Mouse (Mus musculus) heart, embryonic 14.5 days (tissue): ENCODE data around the gene Ccin. TPM values are rescaled to one million over a fixed set of nuclear protein-coding genes. Genes with fewer than 3 reads are reported as not detected.

Source experiments
- ATAC-seq: fragments of 200-750 bp; cut with Nextera tagmentation; 2 replicates; pipeline ENCODE4 v1.8.0; 2017; ENCODE audit warnings: low read depth, moderate TSS enrichment; ENCODE audit not compliant: insufficient number of reproducible peaks, insufficient read depth, low FRiP score
- H3K27ac ChIP-seq, 2 experiments: fragments of 200-500 bp in 1 of 2; fragments of 300-500 bp in 1 of 2; sonication (generic) in 1 of 2; replicated peaks in 1 of 2; 2 replicates each; pipeline ENCODE4 v1.5.1; 2012 to 2014; ENCODE audit warnings: low read depth in 2 of 2, low read length in 2 of 2, control low read depth in 1 of 2, mild to moderate bottlenecking in 1 of 2, mixed read lengths in 1 of 2; ENCODE audit not compliant: control insufficient read depth in 1 of 2, insufficient read depth in 1 of 2
- H3K27me3 ChIP-seq: fragments of 300-500 bp; sonication (generic); 2 replicates; pipeline ENCODE4 v1.6.1; 2014; ENCODE audit warnings: mild to moderate bottlenecking, low read length, control low read depth; ENCODE audit not compliant: control insufficient read depth, insufficient read depth
- H3K36me3 ChIP-seq: fragments of 300-500 bp; sonication (generic); 2 replicates; pipeline ENCODE4 v1.6.1; 2014; ENCODE audit warnings: mild to moderate bottlenecking, control low read depth, low read length, mixed read lengths; ENCODE audit not compliant: control insufficient read depth, insufficient read depth
- H3K4me1 ChIP-seq, 2 experiments: fragments of 200-500 bp in 1 of 2; fragments of 300-500 bp in 1 of 2; sonication (generic) in 1 of 2; 2 replicates each; pipeline ENCODE4 v1.6.1; 2012 to 2014; ENCODE audit warnings: low read length in 2 of 2, control low read depth in 1 of 2, mixed read lengths in 1 of 2; ENCODE audit not compliant: control insufficient read depth in 2 of 2, insufficient read depth in 2 of 2
- H3K4me2 ChIP-seq: fragments of 300-500 bp; sonication (generic); 2 replicates; pipeline ENCODE4 v1.6.1; 2014; ENCODE audit warnings: mild to moderate bottlenecking, low read length
- H3K4me3 ChIP-seq, 2 experiments: fragments of 200-500 bp in 1 of 2; fragments of 300-500 bp in 1 of 2; sonication (generic) in 1 of 2; 2 replicates each; pipeline ENCODE4 v1.5.1; 2012 to 2014; ENCODE audit warnings: low read length in 2 of 2, mild to moderate bottlenecking in 2 of 2, control low read depth in 1 of 2, low read depth in 1 of 2, moderate library complexity in 1 of 2; ENCODE audit not compliant: control insufficient read depth in 1 of 2, insufficient read depth in 1 of 2
- H3K9ac ChIP-seq: fragments of 300-500 bp; sonication (generic); 2 replicates; pipeline ENCODE4 v1.6.1; 2014; ENCODE audit warnings: mild to moderate bottlenecking, low read length
- H3K9me3 ChIP-seq: fragments of 300-500 bp; sonication (generic); 2 replicates; pipeline ENCODE4 v1.6.1; 2016; ENCODE audit warnings: low read length, control low read depth; ENCODE audit not compliant: control insufficient read depth
- WGBS: fragments of 180-500 bp; shearing (Covaris S2); extraction: QIAGEN DNeasy Blood & Tissue Kit; methylation state at CpG from one replicate; pipeline ENCODE4 v1.1.7; 2014; 5-methylcytosine and 5-hydroxymethylcytosine counted together
- polyA plus RNA-seq: library from polyadenylated mRNA; unstranded; fragments of >200 nt; fragmentation: Nextera tagmentation; extraction: Ambion mirVana; gene quantifications from 2 replicates; pipeline ENCODE4 v1.2.1, GENCODE M21; 2014

Ccin gene
- polyA plus RNA-seq, 1 experiment from 2014 or later, result not detected

GRCm38 (mm10) chr4:44022766-44023165, 39.5 kb downstream of the Ccin start:
- no peak overlapping the region for H3K4me2 ChIP-seq
- H3K36me3 ChIP-seq, result peaks cover 98% of the 10 kb centered on the region
- ATAC-seq, result no peak
- H3K9ac ChIP-seq, result no peak overlapping the region
- H3K27ac ChIP-seq, result no peak overlapping the region
- no peaks in the 10 kb centered on the region for H3K27me3 ChIP-seq
- peaks cover 2 to 15% of the 10 kb centered on the region in 2 experiments for H3K4me1 ChIP-seq
- 89% methylated on average over 11 of the region's 11 CpGs for WGBS
- no peaks in the 10 kb centered on the region for H3K9me3 ChIP-seq
- no peak overlapping the region for H3K4me3 ChIP-seq

DNA sequence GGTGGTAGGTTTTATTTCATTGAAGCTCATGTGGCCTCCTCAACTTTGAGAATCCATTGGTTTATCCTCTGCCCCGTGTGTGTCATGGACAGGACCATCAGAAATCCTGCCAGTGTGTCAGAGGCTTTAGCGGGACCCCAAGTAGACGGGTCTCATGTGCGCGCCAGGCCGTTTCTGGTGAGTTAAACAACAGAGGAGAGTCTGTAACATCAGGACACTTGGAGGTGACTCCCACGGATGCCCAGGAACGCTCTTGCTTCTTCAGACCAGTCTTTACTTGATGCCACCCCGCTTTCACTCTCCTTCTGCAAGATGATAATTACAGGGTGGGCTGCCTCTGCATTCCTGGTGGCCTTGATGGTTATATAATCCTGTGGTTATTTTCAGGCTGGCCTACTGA, 40.4 kb downstream of the Ccin start:
- peaks cover 94% of the 10 kb centered on the region for H3K36me3 ChIP-seq
- no peak overlapping the region for H3K9ac ChIP-seq
- no peak for ATAC-seq
- 94% methylated on average over 9 of the region's 9 CpGs for WGBS
- no peak overlapping the region for H3K27ac ChIP-seq
- peaks cover 4 to 17% of the 10 kb centered on the region in 2 experiments for H3K4me1 ChIP-seq
- H3K4me3 ChIP-seq, result no peak overlapping the region
- H3K9me3 ChIP-seq, result no peaks in the 10 kb centered on the region
- H3K4me2 ChIP-seq, result no peak overlapping the region
- no peaks in the 10 kb centered on the region for H3K27me3 ChIP-seq

GRCm38 (mm10) chr4:44024241-44024640, 41.0 kb downstream of the Ccin start:
- no peak for ATAC-seq

DNA sequence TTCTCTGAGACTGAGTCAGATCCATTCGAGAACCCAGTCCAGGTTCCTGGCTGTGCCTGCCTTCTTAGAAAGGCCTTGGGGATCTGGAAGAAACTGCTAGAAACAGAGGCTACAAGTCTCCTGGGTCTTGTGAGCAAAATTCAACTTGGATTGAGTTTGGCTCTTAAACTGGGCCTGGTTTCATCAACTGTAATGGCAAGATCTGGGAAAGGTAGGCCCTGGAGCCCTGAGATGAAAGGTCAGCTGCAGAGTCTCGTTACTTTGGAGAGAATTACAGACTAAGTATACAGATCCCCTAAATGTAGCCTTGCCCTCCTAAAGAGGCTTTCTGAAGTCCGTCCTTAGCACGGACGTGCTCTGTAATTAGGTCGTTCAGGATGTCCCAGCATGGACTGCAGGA, 42.3 kb downstream of the Ccin start:
- Histone ChIP-seq H3K9me3 (no peaks in the 10 kb centered on the region), H3K4me2 (no peak overlapping the region), H3K9ac (no peak overlapping the region), H3K27ac (no peak overlapping the region), H3K4me1 (peaks cover 16 to 35% of the 10 kb centered on the region in 2 experiments), H3K27me3 (no peaks in the 10 kb centered on the region), H3K36me3 (peaks cover 87% of the 10 kb centered on the region), H3K4me3 (no peak overlapping the region)
- no peak for ATAC-seq
- WGBS, result 93% methylated on average over 6 of the region's 6 CpGs

More at GRCm38 (mm10) chr4:44024241-44024640, 41.0 kb downstream of the Ccin start:
- no peak overlapping the region for H3K4me2 ChIP-seq
- no peaks in the 10 kb centered on the region for H3K27me3 ChIP-seq
- peaks cover 4 to 22% of the 10 kb centered on the region in 2 experiments for H3K4me1 ChIP-seq
- H3K4me3 ChIP-seq, result no peak overlapping the region
- H3K36me3 ChIP-seq, result peaks cover 92% of the 10 kb centered on the region
- no peaks in the 10 kb centered on the region for H3K9me3 ChIP-seq
- H3K9ac ChIP-seq, result no peak overlapping the region
- no peak overlapping the region for H3K27ac ChIP-seq
- WGBS, result 91% methylated on average over 6 of the region's 6 CpGs

GRCm38 (mm10) chr4:44028303-44029135, 45.2 kb downstream of the Ccin start:
- Histone ChIP-seq H3K4me3 (no peak overlapping the region), H3K27me3 (no peaks in the 10 kb centered on the region), H3K4me1 (peaks cover 21 to 47% of the 10 kb centered on the region in 2 experiments), H3K36me3 (peaks cover 85% of the 10 kb centered on the region), H3K4me2 (peak overlapping the region; percentile 50), H3K9me3 (no peaks in the 10 kb centered on the region), H3K9ac (peak overlapping the region; percentile 49), H3K27ac (peak overlapping the region; percentile 93 to 98)
- ATAC-seq, result no peak
- WGBS, result 33% methylated on average over 16 of the region's 16 CpGs

GRCm38 (mm10) chr4:44029661-44030066, 46.4 kb downstream of the Ccin start:
- Histone ChIP-seq H3K4me2 (no peak overlapping the region), H3K36me3 (peaks cover 82% of the 10 kb centered on the region), H3K4me3 (no peak overlapping the region), H3K4me1 (peaks cover 21 to 47% of the 10 kb centered on the region in 2 experiments), H3K9ac (no peak overlapping the region), H3K27ac (peak overlapping the region; percentile 93 to 98; a peak in 3 of 4 replicates), H3K27me3 (no peaks in the 10 kb centered on the region), H3K9me3 (no peaks in the 10 kb centered on the region)
- 48% methylated on average over 15 of the region's 15 CpGs for WGBS
- ATAC-seq, result peak; percentile 37; the same call in 1 of the 2 replicates

DNA sequence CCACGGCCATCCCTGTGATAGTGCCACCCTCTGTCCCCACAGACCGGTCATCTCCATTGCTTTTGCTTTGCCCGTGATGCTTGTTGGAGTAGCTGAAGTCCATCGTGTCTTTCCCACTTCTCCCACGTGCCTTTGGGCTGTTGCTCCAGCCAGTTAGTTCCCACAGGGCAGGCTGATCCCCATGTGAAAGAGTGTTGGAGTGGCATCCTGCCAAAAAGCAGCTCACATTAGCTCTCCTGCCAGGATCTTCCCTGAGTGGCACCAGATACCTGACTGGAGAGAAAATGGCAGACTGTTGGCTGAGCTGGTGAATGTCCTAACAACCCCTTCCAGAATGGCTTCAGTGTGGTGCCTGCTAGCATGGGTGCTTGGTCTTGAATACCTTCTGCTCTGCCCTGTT, 48.2 kb downstream of the Ccin start:
- Histone ChIP-seq H3K27me3 (no peaks in the 10 kb centered on the region), H3K4me3 (no peak overlapping the region), H3K27ac (peak overlapping the region in 1 of 2 experiments; percentile 7; a peak in 1 of 4 replicates), H3K4me1 (peaks cover 21 to 47% of the 10 kb centered on the region in 2 experiments), H3K9me3 (no peaks in the 10 kb centered on the region), H3K9ac (no peak overlapping the region), H3K36me3 (peaks cover 81% of the 10 kb centered on the region), H3K4me2 (no peak overlapping the region)
- ATAC-seq, result no peak
- WGBS, result 74% methylated on average over 5 of the region's 5 CpGs
